8 mouse cellular contexts compared by ENCODE assay signal in genomic region chr9:58197781-58198701, GRCm38 (mm10). TPM values are rescaled to one million over a fixed set of nuclear protein-coding genes. Genes with fewer than 3 reads are reported as not detected.
A peak's percentile ranks its signal among the peaks of the same experiment; 100 is the strongest.
DNase-seq lines count a peak whose midpoint lies in the region; ATAC-seq and TF ChIP-seq lines count a peak whose summit lies in the region.

No protein-coding gene starts in this region.

- peak; percentile 61 for TF ChIP-seq CTCF in brain, embryonic 14.5 days (IDR thresholded peaks at IDR 0.05; ENCODE audit: borderline replicate concordance, extremely low read depth, insufficient read depth, insufficient read length)
- peak; percentile 71 for TF ChIP-seq CTCF in hindbrain, postnatal 0 days (IDR thresholded peaks at IDR 0.05; ENCODE audit: low read depth)

- no peak for ATAC-seq in CD4-positive, CD25-positive, alpha-beta regulatory T cell, adult 4 months
- ATAC-seq in forebrain, embryonic 12.5 days (ENCODE audit: low FRiP score) = peak; percentile 28; the same call in 1 of the 2 replicates
- peak; percentile 30 for ATAC-seq in hindbrain, postnatal 0 days
- ATAC-seq in limb, embryonic 13.5 days (ENCODE audit: low FRiP score, low read depth) = peak; percentile 49; the same call in 1 of the 2 replicates
- ATAC-seq in midbrain, embryonic 13.5 days = 0 out of 2 replicates have a peak, but pooled peaks have one; percentile 15

- no peaks in the 10 kb centered on the region for H3K36me3 ChIP-seq in forebrain, embryonic 12.5 days (replicated peaks)
- H3K36me3 ChIP-seq in hindbrain, postnatal 0 days (ENCODE audit: insufficient read depth, low read length) = no peaks in the 10 kb centered on the region
- H3K36me3 ChIP-seq in limb, embryonic 13.5 days = no peaks in the 10 kb centered on the region
- no peaks in the 10 kb centered on the region for H3K36me3 ChIP-seq in midbrain, embryonic 13.5 days

- peak overlapping the region; percentile 91 for H3K27ac ChIP-seq in forebrain, embryonic 12.5 days
- H3K27ac ChIP-seq in hindbrain, postnatal 0 days = peak overlapping the region; percentile 78
- H3K27ac ChIP-seq in limb, embryonic 13.5 days = no peak overlapping the region
- peak overlapping the region; percentile 93 for H3K27ac ChIP-seq in midbrain, embryonic 13.5 days

- no peaks in the 10 kb centered on the region for H3K9me3 ChIP-seq in forebrain, embryonic 12.5 days
- H3K9me3 ChIP-seq in hindbrain, postnatal 0 days (ENCODE audit: low read length) = no peaks in the 10 kb centered on the region
- no peaks in the 10 kb centered on the region for H3K9me3 ChIP-seq in limb, embryonic 13.5 days
- H3K9me3 ChIP-seq in midbrain, embryonic 13.5 days = no peaks in the 10 kb centered on the region

- H3K4me1 ChIP-seq in forebrain, embryonic 12.5 days = peaks cover 77% of the 10 kb centered on the region
- peaks cover 15% of the 10 kb centered on the region; the same call in 1 of the 2 replicates for H3K4me1 ChIP-seq in hindbrain, postnatal 0 days (ENCODE audit: insufficient read depth, low read length)
- peaks cover 74% of the 10 kb centered on the region for H3K4me1 ChIP-seq in limb, embryonic 13.5 days
- H3K4me1 ChIP-seq in midbrain, embryonic 13.5 days (replicated peaks) = peaks cover 82% of the 10 kb centered on the region

- no peak for TF ChIP-seq POLR2A in brain, embryonic 14.5 days (IDR thresholded peaks at IDR 0.05; ENCODE audit: borderline replicate concordance, extremely low read depth, insufficient read depth, insufficient read length, poor library complexity, severe bottlenecking)

- DNase-seq in CD4-positive, CD25-positive, alpha-beta regulatory T cell, adult 2 months (ENCODE audit: low read depth, low spot score) = peak; percentile 53
- peak; percentile 76 for DNase-seq in brain, embryonic 14.5 days (ENCODE audit: low read depth)
- peak; percentile 68 for DNase-seq in hindbrain, postnatal 0 days (ENCODE audit: low spot score)
- DNase-seq in spleen, postnatal 4 days (ENCODE audit: low spot score in 2 of 2) = peak; percentile 61 to 81

- peak overlapping the region; percentile 43 for H3K4me3 ChIP-seq in forebrain, embryonic 12.5 days (replicated peaks)
- peak overlapping the region; percentile 33 for H3K4me3 ChIP-seq in hindbrain, postnatal 0 days (ENCODE audit: low read length)
- H3K4me3 ChIP-seq in limb, embryonic 13.5 days = peak overlapping the region; percentile 36
- peak overlapping the region; percentile 49 for H3K4me3 ChIP-seq in midbrain, embryonic 13.5 days (replicated peaks)

- peak overlapping the region; percentile 63 for H3K4me2 ChIP-seq in forebrain, embryonic 12.5 days
- H3K4me2 ChIP-seq in hindbrain, postnatal 0 days (ENCODE audit: low read depth, low read length) = peak overlapping the region; percentile 49
- peak overlapping the region; percentile 64 for H3K4me2 ChIP-seq in limb, embryonic 13.5 days (replicated peaks)
- peak overlapping the region; percentile 65 for H3K4me2 ChIP-seq in midbrain, embryonic 13.5 days (replicated peaks)

- peak overlapping the region; percentile 69 for H3K9ac ChIP-seq in forebrain, embryonic 12.5 days
- peak overlapping the region; percentile 30 for H3K9ac ChIP-seq in hindbrain, postnatal 0 days (replicated peaks; ENCODE audit: low read length)
- peak overlapping the region; percentile 45 for H3K9ac ChIP-seq in limb, embryonic 13.5 days
- H3K9ac ChIP-seq in midbrain, embryonic 13.5 days (replicated peaks) = peak overlapping the region; percentile 80

- 2% methylated on average over 58 of the region's 58 CpGs for WGBS in forebrain, embryonic 12.5 days
- WGBS in hindbrain, postnatal 0 days = under 1% methylated on average over 57 of the region's 58 CpGs
- 2% methylated on average over 58 of the region's 58 CpGs for WGBS in limb, embryonic 13.5 days
- under 1% methylated on average over 58 of the region's 58 CpGs for WGBS in midbrain, embryonic 13.5 days

- peaks cover 92% of the 10 kb centered on the region for H3K27me3 ChIP-seq in forebrain, embryonic 12.5 days
- H3K27me3 ChIP-seq in hindbrain, postnatal 0 days (ENCODE audit: insufficient read depth, low read length) = peaks cover 46% of the 10 kb centered on the region
- H3K27me3 ChIP-seq in limb, embryonic 13.5 days = peaks cover 93% of the 10 kb centered on the region
- H3K27me3 ChIP-seq in midbrain, embryonic 13.5 days = peaks cover 93% of the 10 kb centered on the region

RNA-seq across cellular contexts. Expression of gene Islr, which starts 6.1 kb away (rescaled TPM):
- polyA plus RNA-seq in CD4-positive, CD25-positive, alpha-beta regulatory T cell, adult 4 months (2017; shearing (Covaris generic)) = 1 to 10 TPM in 1 of 2 experiments, under 1 TPM in 1; 0.77 to 1.2 TPM
- 57.7 and 67.1 TPM in 2 replicates for polyA plus RNA-seq in brain, embryonic 14.5 days (2012; rRNA removed)
- 16.4 and 17.9 TPM in 2 replicates for polyA plus RNA-seq in forebrain, embryonic 12.5 days (2016; fragmentation: Nextera tagmentation; extraction: Ambion mirVana)
- 57.9 and 72.8 TPM in 2 replicates for total RNA-seq in hindbrain, postnatal 0 days (2014; rRNA removed)
- polyA plus RNA-seq in hindbrain, postnatal 0 days (2015; fragmentation: Nextera tagmentation; extraction: Ambion mirVana) = 29.9 and 33.5 TPM in 2 replicates
- 207 and 210 TPM in 2 replicates for polyA plus RNA-seq in limb, embryonic 13.5 days (2015; fragmentation: Nextera tagmentation; extraction: Ambion mirVana)
- polyA plus RNA-seq in midbrain, embryonic 13.5 days (2015; fragmentation: Nextera tagmentation; extraction: Ambion mirVana) = 21.4 and 25.3 TPM in 2 replicates

RNA-seq across cellular contexts. Expression of gene Islr2, which starts 6.1 kb away (rescaled TPM):
- polyA plus RNA-seq in CD4-positive, CD25-positive, alpha-beta regulatory T cell, adult 4 months (2017; shearing (Covaris generic)) = not detected
- 364 and 418 TPM in 2 replicates for polyA plus RNA-seq in brain, embryonic 14.5 days (2012; rRNA removed)
- polyA plus RNA-seq in forebrain, embryonic 12.5 days (2016; fragmentation: Nextera tagmentation; extraction: Ambion mirVana) = 52.3 and 60.8 TPM in 2 replicates
- 293 and 343 TPM in 2 replicates for total RNA-seq in hindbrain, postnatal 0 days (2014; rRNA removed)
- polyA plus RNA-seq in hindbrain, postnatal 0 days (2015; fragmentation: Nextera tagmentation; extraction: Ambion mirVana) = 15.8 and 19.2 TPM in 2 replicates
- 2.0 and 2.1 TPM in 2 replicates for polyA plus RNA-seq in limb, embryonic 13.5 days (2015; fragmentation: Nextera tagmentation; extraction: Ambion mirVana)
- polyA plus RNA-seq in midbrain, embryonic 13.5 days (2015; fragmentation: Nextera tagmentation; extraction: Ambion mirVana) = 36.8 and 51.7 TPM in 2 replicates

RNA-seq across cellular contexts. Expression of gene Pml, which starts 51.5 kb away (rescaled TPM):
- polyA plus RNA-seq in CD4-positive, CD25-positive, alpha-beta regulatory T cell, adult 4 months (2017; shearing (Covaris generic)) = 10 to 100 TPM; 45.9 to 77.9 TPM
- polyA plus RNA-seq in brain, embryonic 14.5 days (2012; rRNA removed) = 6.8 and 7.1 TPM in 2 replicates
- 11.1 TPM in 2 replicates for polyA plus RNA-seq in forebrain, embryonic 12.5 days (2016; fragmentation: Nextera tagmentation; extraction: Ambion mirVana)
- total RNA-seq in hindbrain, postnatal 0 days (2014; rRNA removed) = 11.4 and 17.0 TPM in 2 replicates
- polyA plus RNA-seq in hindbrain, postnatal 0 days (2015; fragmentation: Nextera tagmentation; extraction: Ambion mirVana) = 3.2 and 4.8 TPM in 2 replicates
- 15.3 and 18.2 TPM in 2 replicates for polyA plus RNA-seq in limb, embryonic 13.5 days (2015; fragmentation: Nextera tagmentation; extraction: Ambion mirVana)
- polyA plus RNA-seq in midbrain, embryonic 13.5 days (2015; fragmentation: Nextera tagmentation; extraction: Ambion mirVana) = 4.1 and 4.8 TPM in 2 replicates

RNA-seq across cellular contexts. Expression of gene Stoml1, which starts 54.9 kb away (rescaled TPM):
- 10 to 100 TPM; 26.0 to 83.0 TPM for polyA plus RNA-seq in CD4-positive, CD25-positive, alpha-beta regulatory T cell, adult 4 months (2017; shearing (Covaris generic))
- polyA plus RNA-seq in brain, embryonic 14.5 days (2012; rRNA removed) = 123 and 145 TPM in 2 replicates
- polyA plus RNA-seq in forebrain, embryonic 12.5 days (2016; fragmentation: Nextera tagmentation; extraction: Ambion mirVana) = 52.2 and 53.3 TPM in 2 replicates
- total RNA-seq in hindbrain, postnatal 0 days (2014; rRNA removed) = 145 and 157 TPM in 2 replicates
- 136 and 141 TPM in 2 replicates for polyA plus RNA-seq in hindbrain, postnatal 0 days (2015; fragmentation: Nextera tagmentation; extraction: Ambion mirVana)
- 44.2 and 45.6 TPM in 2 replicates for polyA plus RNA-seq in limb, embryonic 13.5 days (2015; fragmentation: Nextera tagmentation; extraction: Ambion mirVana)
- 94.8 and 97.2 TPM in 2 replicates for polyA plus RNA-seq in midbrain, embryonic 13.5 days (2015; fragmentation: Nextera tagmentation; extraction: Ambion mirVana)

Comparison
In these comparisons a context has a peak if more than half of its experiments do, and no peak if none do; other contexts are left out.
1. H3K9ac ChIP-seq: peak in every context shown above with its lines; median percentile 80 in midbrain, embryonic 13.5 days; 69 in forebrain, embryonic 12.5 days; 45 in limb, embryonic 13.5 days; 30 in hindbrain, postnatal 0 days.